Mouse (Mus musculus): Measurements from ENCODE around the gene Crtc2.
"Not testable (repeated sequence)": the region's sequence is repeated elsewhere in the genome, so short reads cannot be mapped to it uniquely, and the experiment has no call there.

Crtc2 gene

DNA sequence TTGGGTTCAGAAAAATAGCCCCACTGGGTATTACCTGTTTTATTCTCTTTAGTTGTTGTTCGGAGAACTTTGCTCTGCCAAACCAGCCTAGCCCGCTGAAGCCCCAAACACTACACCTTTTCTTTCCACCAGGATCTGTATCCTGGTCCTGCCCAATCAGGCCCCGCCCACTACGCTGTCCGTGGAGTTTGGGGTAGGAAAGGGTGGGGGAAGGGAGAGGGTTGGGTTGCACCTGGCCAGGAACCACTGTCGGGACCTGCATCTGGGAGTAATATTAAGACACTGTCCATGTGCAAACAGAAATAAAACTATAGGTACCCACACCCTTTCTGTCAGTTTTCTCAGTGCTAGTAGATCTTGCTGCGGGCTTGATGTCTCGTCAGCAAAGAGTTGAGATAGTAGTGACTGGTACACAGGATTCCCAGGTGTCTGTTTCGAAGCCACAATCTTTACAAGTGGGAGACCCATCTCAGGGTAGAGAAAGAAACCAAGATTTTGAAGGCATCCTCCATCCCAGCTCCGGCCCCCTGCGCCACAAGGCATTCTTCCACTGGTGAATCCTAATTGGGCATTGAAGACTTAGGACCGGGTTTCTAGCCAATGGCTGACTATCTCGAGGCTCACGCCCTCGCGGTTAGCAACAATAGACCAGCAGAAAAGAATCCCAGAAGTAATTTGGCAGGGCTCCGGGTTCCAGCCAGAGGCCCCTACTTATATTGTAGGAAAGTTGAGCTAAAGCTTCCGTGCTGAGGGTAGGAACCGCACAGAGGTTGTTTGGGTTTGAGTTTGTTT is 10.8 kb upstream of the Crtc2 start, which contains the start of gene Creb3l4:
Gene Creb3l4 (minus strand): TSS at position 529 of the 792 bp plus-strand sequence.
- DNase-seq (ENCODE audit: low spot score in 2 of 2) = peak in 1 of 2 experiments; percentile 38

- no peak for DNase-seq (ENCODE audit: low spot score in 2 of 2)
These were observed 8.6 kb upstream of the Crtc2 start for GRCm38 (mm10) chr3:90245406-90245805.

DNA sequence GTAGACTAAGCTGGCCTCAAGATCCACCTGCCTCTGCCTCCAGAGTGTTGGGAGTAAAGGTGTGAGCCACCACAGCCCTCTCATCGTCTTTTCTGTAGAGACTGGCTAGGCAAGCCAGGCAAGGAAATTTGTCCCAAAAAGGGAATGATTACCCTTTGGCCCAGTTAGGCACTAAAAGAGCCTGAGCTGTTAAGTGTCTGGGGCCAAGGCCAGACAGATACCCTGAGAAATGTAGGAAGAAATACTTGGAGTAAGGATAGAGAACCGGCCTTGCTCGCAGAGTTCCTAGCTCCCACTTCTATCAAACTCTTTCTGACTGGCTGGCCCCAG is 6.4 kb upstream of the Crtc2 start:
- DNase-seq (ENCODE audit: low spot score in 2 of 2) = no peak

- peak; percentile 92 to 95 for DNase-seq (ENCODE audit: low spot score in 2 of 2)
These were observed 5.8 kb upstream of the Crtc2 start, which contains the start of gene Slc39a1 for GRCm38 (mm10) chr3:90247960-90248745. TSS of gene Slc39a1 (plus strand) at chr3:90248172.

GRCm38 (mm10) chr3:90248746-90249100 is 5.2 kb upstream of the Crtc2 start:
- DNase-seq (ENCODE audit: low spot score in 2 of 2) = no peak

DNA sequence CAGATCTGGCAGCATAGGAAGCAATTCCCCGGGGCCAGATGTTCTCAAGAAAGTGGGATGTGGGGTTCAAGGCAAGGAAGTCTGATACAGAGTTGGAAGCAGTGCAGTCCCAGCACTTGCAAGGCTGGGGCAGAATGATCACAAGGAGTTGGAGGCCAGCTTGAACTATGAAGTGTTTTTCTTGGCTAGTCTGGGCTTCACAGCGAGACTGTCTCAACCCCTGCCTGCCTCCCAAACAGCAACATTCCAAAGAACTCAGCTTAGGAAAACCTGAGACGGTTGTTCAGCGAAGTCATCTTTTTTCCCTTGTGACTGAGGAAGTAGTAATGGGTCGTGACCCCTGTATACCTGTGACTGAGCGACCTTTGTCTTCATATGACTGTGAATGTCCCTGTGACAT is 3.2 kb upstream of the Crtc2 start:
- no peak for DNase-seq (ENCODE audit: low spot score in 2 of 2)

DNA sequence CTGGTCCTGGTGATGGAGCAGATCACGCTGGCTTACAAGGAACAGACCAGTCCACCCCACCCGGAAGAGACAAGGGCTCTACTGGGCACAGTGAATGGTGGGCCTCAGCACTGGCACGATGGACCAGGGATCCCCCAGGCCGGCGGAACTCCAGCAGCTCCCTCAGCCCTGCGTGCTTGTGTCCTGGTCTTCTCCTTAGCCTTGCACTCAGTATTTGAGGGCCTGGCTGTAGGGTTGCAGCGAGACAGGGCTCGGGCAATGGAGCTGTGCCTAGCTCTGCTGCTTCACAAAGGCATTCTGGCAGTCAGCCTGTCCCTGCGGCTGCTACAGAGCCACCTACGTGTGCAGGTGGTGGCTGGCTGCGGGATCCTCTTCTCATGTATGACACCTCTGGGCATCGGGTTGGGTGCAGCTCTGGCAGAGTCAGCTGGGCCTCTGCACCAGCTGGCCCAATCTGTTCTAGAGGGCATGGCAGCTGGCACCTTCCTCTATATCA is 2.2 kb upstream of the Crtc2 start:
- DNase-seq (ENCODE audit: low spot score in 2 of 2) = not testable (repeated sequence)

DNA sequence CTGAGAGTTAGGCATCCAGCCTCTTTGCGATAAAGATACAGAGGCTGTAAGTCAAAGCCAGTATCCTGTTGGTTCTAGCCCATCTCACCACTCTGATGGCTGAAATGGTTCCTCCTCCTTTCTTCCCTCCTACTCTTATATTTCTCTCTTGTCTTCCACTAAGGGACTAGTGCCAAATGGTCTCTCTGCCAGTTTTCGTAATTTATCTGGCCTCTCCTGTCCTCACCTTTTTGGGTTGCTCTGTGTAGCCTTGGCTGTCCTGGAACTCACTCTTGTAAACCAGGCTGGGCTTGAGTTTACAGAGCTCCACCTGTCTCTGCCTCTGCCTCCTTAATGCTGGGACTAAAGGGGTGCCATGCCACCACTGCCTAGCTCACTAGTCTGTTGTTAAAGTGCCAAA is 1.3 kb upstream of the Crtc2 start:
- DNase-seq (ENCODE audit: low spot score in 2 of 2) = not testable (repeated sequence)

DNA sequence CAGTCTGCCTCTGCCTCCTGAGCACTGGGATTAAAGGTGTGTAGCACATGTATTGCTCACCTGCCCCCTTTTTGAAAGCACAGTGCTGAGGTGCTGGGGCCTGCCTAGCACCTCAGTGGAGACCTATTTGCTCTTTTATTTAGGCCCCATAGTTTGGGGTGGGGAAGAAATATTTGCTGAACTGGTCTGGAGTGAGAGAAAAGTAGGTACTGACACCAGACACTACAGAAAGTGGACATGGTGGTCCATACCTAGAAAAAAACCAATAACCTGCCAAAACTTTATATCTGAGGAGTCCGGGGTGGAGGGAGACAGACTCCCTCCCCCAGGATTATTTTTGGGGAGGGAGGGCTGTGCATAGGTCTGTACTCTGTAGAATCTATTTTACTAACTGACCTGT is 789 bp upstream of the Crtc2 start:
- not testable (repeated sequence) for DNase-seq (ENCODE audit: low spot score in 2 of 2)

- no peak for DNase-seq (ENCODE audit: low spot score in 2 of 2)
These were observed 643 bp downstream of the Crtc2 start for GRCm38 (mm10) chr3:90254419-90255193.

DNA sequence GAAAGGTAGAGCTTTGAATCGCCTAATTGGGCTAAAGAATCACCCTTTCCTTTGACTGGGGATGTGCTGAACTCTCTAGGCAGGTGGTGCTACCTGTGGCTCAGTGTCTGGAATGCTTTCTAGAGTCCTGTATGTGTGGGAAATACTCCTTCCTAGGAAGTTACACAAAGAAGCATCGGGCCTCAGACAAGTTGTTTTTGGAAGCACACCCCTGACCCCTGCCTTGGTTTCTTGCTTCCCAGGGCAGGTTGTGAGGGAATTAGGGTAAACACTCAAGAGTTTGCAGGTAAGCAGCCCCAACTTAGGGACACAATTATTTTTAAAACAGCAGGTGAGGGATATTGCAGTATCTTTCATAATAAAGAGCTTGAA is 1.2 kb downstream of the Crtc2 start:
- no peak for DNase-seq (ENCODE audit: low spot score in 2 of 2)

DNA sequence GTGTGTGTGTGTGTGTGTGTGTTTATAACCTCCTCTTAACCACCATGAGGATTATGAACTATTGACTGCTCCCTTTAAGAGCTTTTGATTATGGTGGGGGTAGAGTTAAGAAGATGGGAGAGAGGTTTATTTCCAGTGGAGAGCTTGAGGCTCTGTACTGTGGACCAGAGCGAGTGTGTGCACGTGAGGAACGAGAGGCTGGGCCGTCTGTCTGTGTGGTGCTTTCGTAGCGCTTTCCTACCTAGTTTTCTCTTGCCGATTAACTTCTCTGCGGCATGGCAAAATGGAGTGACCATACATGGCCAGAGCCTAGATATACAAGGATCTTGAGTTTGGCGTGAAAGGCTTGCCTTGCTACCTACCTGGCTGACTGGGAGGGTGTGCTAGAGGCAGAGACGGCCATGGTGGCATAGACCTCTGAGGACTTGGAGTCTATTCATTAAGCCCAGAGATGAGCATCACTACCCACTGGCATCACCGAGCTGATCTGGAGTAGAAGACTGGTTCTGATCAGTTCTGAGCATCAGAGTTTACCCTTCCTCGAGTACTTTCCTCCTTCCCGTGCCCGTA is 1.9 kb downstream of the Crtc2 start:
- no peak for DNase-seq (ENCODE audit: low spot score in 2 of 2)

- DNase-seq (ENCODE audit: low spot score in 2 of 2) = no peak
These were observed 3.0 kb downstream of the Crtc2 start for GRCm38 (mm10) chr3:90256731-90257530.

GRCm38 (mm10) chr3:90258521-90258920 is 4.6 kb downstream of the Crtc2 start:
- DNase-seq (ENCODE audit: low spot score in 2 of 2) = no peak

DNA sequence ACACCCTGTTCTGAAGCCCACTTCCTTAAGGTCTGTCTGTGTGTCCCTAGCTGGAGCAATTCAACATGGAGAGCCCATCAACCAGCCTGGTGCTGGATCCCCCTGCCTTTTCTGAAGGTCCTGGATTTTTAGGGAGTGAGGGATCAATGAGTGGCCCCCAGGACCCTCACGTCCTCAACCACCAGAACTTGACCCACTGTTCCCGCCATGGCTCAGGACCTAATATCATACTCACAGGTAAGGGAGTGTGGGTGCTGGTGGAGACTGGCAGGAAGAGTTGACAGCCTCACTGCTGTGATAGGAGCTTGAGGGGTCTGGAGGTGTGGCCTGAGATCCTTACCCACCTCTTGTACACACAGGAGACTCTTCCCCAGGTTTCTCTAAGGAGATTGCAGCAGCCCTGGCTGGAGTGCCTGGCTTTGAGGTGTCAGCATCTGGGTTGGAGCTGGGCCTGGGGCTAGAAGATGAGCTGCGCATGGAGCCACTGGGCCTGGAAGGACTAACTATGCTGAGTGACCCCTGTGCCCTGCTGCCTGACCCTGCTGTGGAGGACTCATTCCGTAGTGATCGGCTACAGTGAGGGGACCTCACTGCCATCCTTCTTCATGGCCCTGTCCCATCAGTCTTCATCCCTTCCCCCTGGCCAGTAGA is 9.3 kb downstream of the Crtc2 start:
- no peak for DNase-seq (ENCODE audit: low spot score in 2 of 2)

DNA sequence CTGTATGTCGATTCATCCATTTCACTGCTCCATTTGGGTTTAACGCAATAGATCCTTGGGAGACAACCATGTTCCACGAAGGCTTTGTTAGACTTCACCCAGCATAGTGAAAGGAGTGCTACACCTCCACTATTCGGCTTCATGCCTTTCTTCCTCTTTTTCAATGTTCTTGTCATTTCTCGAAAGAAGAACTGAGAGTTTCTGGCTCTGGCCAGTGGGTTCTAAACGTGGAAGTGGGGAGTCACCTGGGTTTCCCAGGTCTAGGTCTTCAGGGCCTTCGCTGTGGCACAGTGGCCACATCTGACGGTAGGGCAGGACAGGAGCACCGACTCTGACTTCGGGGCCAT is 10.7 kb downstream of the Crtc2 start:
- no peak for DNase-seq (ENCODE audit: low spot score in 2 of 2)

DNA sequence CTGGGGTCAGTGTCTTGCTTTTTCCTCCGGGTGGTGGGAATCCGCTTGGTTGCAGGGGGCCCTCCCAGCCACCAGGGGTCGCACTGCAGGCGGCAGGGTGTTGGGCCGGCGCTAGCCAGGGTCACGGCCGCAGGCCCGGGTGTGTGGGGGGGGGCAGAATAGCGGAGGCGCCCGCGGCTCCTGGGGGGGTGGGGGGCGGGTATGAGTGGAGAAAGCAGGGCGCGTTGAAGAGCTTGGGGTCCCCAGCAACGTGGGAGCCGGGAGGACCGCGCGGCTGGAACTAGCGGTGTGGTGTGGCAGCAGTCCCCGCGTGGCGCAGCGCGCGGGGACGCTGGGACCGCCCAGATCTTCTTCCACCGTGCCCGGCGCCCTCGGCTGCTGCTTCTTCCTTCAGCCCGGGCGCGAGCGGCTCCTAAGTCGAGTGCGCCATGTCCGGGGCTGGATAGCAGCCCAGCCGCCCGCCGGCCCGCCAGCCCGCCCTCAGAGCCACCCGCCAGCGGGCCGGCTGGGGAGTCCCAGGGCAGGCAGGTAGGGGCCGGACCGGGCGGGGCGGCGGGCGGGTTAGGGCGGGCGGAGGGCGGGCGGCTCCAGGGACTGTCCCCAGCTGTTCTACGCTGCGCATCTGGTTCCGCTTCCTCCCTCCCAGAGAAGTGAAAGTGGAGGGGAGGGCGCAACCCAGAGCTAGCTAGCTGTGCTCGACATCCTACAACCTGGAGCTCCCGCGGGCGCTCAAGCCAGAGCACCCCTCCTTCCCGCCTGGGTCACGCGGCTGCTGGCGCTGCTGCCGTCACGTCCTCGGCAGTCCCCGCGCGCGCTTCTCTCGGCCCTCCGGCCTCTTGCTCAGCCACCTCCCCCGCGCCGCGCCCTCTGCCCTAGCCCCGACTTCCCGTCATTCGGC is 11.3 kb downstream of the Crtc2 start, which contains the start of gene Dennd4b:
Gene Dennd4b (plus strand): TSS at position 152 of the 898 bp plus-strand sequence.
- peak; percentile 85 to 90 for DNase-seq (ENCODE audit: low spot score in 2 of 2)

DNA sequence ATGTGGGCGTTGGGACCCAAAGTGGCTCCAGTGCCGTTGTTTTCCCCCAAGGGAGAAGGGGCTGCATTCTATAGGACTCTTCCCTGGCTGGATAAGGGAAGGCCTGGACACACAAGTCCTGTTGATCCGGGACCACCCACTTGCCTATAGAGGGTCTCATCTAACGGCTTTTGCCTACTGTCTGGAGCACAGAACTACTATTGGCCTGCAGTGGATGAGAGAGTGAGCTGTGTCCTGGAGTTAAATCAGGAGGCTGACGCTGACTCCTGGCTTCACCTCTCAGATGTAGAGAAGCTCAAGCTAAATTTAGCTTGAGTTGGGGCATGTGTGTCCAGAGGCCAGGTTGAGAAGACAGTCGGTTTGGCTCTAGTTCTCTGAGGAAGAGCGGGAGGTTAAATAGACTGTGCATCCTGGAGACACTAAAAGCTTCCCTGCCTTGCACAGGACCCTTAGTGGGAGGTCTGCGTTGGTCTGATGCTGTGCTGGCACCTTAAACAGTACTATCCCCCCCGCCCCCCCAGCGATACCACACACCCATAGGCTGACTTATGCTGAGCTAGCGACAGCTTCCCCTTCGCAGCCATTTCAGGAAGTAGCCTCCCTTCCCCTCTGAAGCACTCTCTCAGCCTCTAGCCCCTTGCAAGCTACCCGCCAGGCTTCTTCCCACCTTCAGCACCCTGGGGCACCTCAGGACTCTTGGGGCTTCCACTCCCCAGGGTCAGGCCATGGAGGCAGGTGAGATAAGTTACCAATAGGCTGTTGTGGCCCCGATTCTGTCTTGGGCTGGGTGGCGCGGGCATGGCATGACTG is 12.2 kb downstream of the Crtc2 start:
- no peak for DNase-seq (ENCODE audit: low spot score in 2 of 2)
